Mouse (Mus musculus) lung, embryonic 16.5 days (tissue): ENCODE measurements around the gene Pabpc4. TPM values are rescaled to one million over a fixed set of nuclear protein-coding genes. Genes with fewer than 3 reads are reported as not detected.
"Not testable (repeated sequence)": the region's sequence is repeated elsewhere in the genome, so short reads cannot be mapped to it uniquely, and the experiment has no call there.

Experiments used
- ATAC-seq: fragments of 200-750 bp; cut with Nextera tagmentation; 2 replicates; pipeline ENCODE4 v1.8.0; 2017; ENCODE audit warnings: low read depth, mild to moderate bottlenecking, moderate library complexity
- H3K27ac ChIP-seq: fragments of 300-500 bp; sonication (generic); 2 replicates; pipeline ENCODE4 v1.5.1; 2014; ENCODE audit warnings: mild to moderate bottlenecking, control low read depth, low read length
- H3K27me3 ChIP-seq: fragments of 300-500 bp; sonication (generic); 2 replicates; pipeline ENCODE4 v1.6.1; 2014; ENCODE audit warnings: low read depth, low read length, mixed read lengths; ENCODE audit not compliant: control insufficient read depth, insufficient read depth
- H3K36me3 ChIP-seq: fragments of 300-500 bp; sonication (generic); 2 replicates; pipeline ENCODE4 v1.6.1; 2014; ENCODE audit warnings: low read length; ENCODE audit not compliant: control insufficient read depth, insufficient read depth
- H3K4me1 ChIP-seq: fragments of 300-500 bp; sonication (generic); replicated peaks from 2 replicates; pipeline ENCODE4 v1.6.1; 2014; ENCODE audit warnings: low read length, mixed read lengths; ENCODE audit not compliant: control insufficient read depth, insufficient read depth
- H3K4me2 ChIP-seq: fragments of 300-500 bp; sonication (generic); 2 replicates; pipeline ENCODE4 v1.6.1; 2014; ENCODE audit warnings: low read depth, low read length, control low read depth
- H3K4me3 ChIP-seq: fragments of 300-500 bp; sonication (generic); 2 replicates; pipeline ENCODE4 v1.5.1; 2014; ENCODE audit warnings: mild to moderate bottlenecking, low read length, control low read depth
- H3K9ac ChIP-seq: fragments of 300-500 bp; sonication (generic); 2 replicates; pipeline ENCODE4 v1.6.1; 2014; ENCODE audit warnings: low read length, control low read depth
- H3K9me3 ChIP-seq: fragments of 300-500 bp; sonication (generic); 2 replicates; pipeline ENCODE4 v1.6.1; 2016; ENCODE audit warnings: low read length; ENCODE audit not compliant: control insufficient read depth
- WGBS: fragments of 180-500 bp; shearing (Covaris S2); extraction: QIAGEN DNeasy Blood & Tissue Kit; methylation state at CpG from one replicate; pipeline ENCODE4 v1.1.7; 2014; 5-methylcytosine and 5-hydroxymethylcytosine counted together
- polyA plus RNA-seq: library from polyadenylated mRNA; unstranded; fragments of >200 nt; fragmentation: Nextera tagmentation; extraction: Ambion mirVana; gene quantifications from 2 replicates; pipeline ENCODE4 v1.2.1, GENCODE M21; 2015

Pabpc4 gene
- polyA plus RNA-seq, 1 experiment from 2014 or later, result 25.4 TPM

DNA sequence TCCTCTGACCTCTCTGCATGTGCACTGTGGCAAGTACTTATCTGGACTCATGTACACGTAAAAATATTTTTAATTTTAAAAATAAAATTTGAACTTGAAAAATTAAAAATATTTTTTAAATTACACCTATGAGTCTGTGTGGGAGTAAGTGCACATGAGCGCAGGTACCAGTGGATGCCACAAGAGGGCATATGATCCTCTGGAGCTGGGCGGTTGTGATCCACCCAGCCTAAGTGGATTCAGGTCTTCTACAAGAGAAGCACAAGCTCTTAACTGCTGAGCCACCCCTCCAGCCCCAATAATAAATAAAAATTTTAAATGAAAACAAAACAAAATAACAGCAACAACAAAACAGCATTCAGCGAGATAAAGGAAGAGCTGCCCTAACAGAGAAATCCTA is 71.0 kb downstream of the Pabpc4 start:
- no peak overlapping the region for H3K27ac ChIP-seq
- no peaks in the 10 kb centered on the region for H3K4me1 ChIP-seq
- H3K36me3 ChIP-seq, result no peaks in the 10 kb centered on the region
- H3K9me3 ChIP-seq, result no peaks in the 10 kb centered on the region
- WGBS, result 92% methylated on average over 4 of the region's 4 CpGs
- no peak for ATAC-seq
- no peaks in the 10 kb centered on the region for H3K27me3 ChIP-seq
- H3K4me2 ChIP-seq, result no peak overlapping the region
- H3K9ac ChIP-seq, result no peak overlapping the region
- H3K4me3 ChIP-seq, result no peak overlapping the region

DNA sequence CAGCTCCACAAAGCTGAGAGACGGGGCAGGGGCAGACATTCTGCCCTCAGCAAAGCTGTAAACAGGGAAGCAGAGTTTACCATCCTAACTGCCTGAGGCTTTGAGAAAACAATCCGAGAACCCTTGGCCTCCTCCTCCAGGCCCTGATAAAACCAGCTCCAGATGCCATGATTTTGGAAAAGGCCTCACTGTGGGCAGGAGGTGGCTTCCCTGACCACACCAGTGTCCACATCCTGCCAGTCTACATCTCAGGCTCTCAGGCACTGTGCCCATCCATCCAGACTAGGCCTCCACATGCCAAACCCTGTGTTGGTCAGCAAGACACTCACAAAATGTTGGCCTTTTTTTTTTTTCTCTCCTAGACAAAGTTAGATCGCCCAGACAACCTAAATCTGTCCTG is 72.0 kb downstream of the Pabpc4 start:
- WGBS, result 48% methylated on average over 3 of the region's 3 CpGs
- no peak overlapping the region for H3K4me2 ChIP-seq
- H3K9ac ChIP-seq, result no peak overlapping the region
- no peaks in the 10 kb centered on the region for H3K4me1 ChIP-seq
- no peak overlapping the region for H3K4me3 ChIP-seq
- ATAC-seq, result no peak
- no peaks in the 10 kb centered on the region for H3K27me3 ChIP-seq
- H3K9me3 ChIP-seq, result no peaks in the 10 kb centered on the region
- no peak overlapping the region for H3K27ac ChIP-seq
- no peaks in the 10 kb centered on the region for H3K36me3 ChIP-seq

DNA sequence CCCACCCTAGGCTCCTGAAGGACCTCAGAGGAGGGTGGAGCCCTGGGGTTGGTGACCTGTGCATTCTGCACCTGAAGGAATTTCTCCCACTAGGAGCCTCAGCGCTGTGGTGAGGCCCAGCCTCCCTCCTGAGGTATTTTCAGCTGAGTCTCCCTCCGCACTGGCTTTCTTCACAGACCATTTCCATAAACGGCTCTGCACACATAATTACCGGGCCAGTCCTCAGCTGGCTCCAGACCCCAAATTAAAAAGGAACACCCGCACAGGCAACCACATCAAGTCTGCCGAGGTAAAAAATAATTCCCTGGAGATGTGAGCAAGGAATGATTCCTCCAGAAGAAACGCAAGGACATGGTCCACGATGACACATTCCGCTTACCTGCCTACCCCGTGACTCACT is 73.1 kb downstream of the Pabpc4 start:
- H3K4me3 ChIP-seq, H3K27ac ChIP-seq, H3K36me3 ChIP-seq, H3K4me2 ChIP-seq, H3K27me3 ChIP-seq, H3K9me3 ChIP-seq, H3K9ac ChIP-seq, ATAC-seq, H3K4me1 ChIP-seq: not testable (repeated sequence)
- 72% methylated on average over 10 of the region's 10 CpGs for WGBS

DNA sequence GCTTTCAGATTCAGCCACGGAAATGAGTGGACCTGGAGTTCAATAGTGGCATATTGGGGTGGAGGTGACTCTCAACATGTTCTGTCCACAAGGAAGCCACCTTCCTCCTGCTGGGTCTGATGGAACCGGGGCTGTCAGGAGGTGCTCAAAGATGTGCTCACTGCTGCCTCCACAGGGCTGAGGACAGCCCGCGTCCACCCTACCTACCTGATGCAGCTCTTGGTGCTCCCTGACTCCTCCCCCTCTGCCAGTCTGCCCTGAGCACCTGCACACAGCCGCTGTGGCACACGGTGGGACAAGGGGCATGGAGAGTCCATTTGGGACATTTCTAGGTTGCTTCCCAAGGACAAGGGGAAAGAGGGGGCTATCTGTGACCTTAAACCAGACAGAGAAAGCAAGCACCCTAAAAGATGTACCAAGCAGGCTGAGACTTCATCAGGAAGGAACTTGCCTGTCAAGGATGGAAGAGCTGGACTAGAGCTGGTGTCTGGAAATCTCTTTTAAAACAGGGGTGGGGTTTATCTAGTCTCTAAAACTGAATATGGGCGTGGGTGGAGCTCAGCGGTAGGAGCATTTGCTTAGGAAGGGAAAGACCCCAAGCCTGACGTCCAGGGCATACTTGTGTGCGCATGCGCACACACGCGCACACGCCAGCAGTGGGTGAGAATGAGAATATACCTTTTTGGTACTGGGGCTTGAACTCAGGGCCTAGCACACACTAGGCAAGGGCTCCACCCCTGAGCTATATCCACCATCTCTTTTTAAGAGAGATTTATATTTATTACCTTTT is 73.8 kb downstream of the Pabpc4 start:
- H3K27ac ChIP-seq, result no peak overlapping the region
- H3K4me1 ChIP-seq, result no peaks in the 10 kb centered on the region
- no peaks in the 10 kb centered on the region for H3K9me3 ChIP-seq
- ATAC-seq, result no peak
- H3K36me3 ChIP-seq, result no peaks in the 10 kb centered on the region
- peaks cover 4% of the 10 kb centered on the region; the same call in 1 of the 2 replicates for H3K27me3 ChIP-seq
- no peak overlapping the region for H3K4me3 ChIP-seq
- H3K9ac ChIP-seq, result no peak overlapping the region
- 62% methylated on average over 14 of the region's 14 CpGs for WGBS
- no peak overlapping the region for H3K4me2 ChIP-seq

DNA sequence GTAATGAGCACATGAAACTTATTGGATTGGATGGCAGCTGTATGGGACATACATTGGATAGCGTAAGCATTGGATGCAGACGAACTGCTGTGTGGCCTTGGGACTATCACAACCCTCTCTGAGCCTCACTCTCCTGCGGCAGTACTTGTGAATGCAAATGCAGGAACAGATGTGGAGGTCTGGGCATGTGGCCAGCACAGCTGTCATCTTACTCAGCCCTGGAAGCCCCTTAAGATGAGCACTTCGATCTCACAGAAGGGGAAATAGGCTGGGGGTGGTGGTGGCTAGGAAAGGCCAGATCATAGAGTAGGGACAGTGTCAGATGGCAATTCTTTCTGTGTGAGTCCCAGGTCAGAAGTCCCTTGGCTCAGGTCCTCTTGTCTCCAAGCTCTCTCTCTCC is 75.5 kb downstream of the Pabpc4 start:
- ATAC-seq, result no peak
- WGBS, result 53% methylated on average over 4 of the region's 4 CpGs
- Histone ChIP-seq H3K27me3 (peaks cover 21% of the 10 kb centered on the region), H3K4me2 (no peak overlapping the region), H3K27ac (no peak overlapping the region), H3K4me3 (no peak overlapping the region), H3K9me3 (no peaks in the 10 kb centered on the region), H3K4me1 (peaks cover 5% of the 10 kb centered on the region), H3K36me3 (no peaks in the 10 kb centered on the region), H3K9ac (no peak overlapping the region)

DNA sequence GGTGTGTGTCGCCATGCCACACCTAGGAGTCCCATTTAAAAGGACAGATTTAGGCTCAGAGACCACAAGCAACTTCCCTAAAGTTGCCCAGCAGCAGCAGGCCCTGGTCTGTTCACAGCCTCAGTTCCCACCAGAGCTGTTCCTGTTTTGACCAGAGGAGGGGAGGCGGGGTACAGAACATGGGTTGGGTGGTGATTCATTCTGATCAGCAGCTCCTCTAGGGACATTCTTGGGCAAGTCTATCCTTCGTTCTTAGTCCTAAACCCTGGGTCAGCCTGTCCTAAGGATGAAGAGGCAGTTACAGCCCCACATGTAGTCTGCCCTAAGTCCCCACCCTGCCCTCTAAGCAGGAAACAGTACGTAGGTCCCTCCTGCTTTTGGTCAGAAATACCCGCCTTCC is 78.1 kb downstream of the Pabpc4 start:
- no peak overlapping the region for H3K9ac ChIP-seq
- H3K27me3 ChIP-seq, result peaks cover 23% of the 10 kb centered on the region
- H3K36me3 ChIP-seq, result no peaks in the 10 kb centered on the region
- 66% methylated on average over 5 of the region's 5 CpGs for WGBS
- no peak overlapping the region for H3K27ac ChIP-seq
- no peak overlapping the region for H3K4me2 ChIP-seq
- no peak overlapping the region for H3K4me3 ChIP-seq
- H3K4me1 ChIP-seq, result peaks cover 5% of the 10 kb centered on the region
- H3K9me3 ChIP-seq, result no peaks in the 10 kb centered on the region
- ATAC-seq, result no peak

DNA sequence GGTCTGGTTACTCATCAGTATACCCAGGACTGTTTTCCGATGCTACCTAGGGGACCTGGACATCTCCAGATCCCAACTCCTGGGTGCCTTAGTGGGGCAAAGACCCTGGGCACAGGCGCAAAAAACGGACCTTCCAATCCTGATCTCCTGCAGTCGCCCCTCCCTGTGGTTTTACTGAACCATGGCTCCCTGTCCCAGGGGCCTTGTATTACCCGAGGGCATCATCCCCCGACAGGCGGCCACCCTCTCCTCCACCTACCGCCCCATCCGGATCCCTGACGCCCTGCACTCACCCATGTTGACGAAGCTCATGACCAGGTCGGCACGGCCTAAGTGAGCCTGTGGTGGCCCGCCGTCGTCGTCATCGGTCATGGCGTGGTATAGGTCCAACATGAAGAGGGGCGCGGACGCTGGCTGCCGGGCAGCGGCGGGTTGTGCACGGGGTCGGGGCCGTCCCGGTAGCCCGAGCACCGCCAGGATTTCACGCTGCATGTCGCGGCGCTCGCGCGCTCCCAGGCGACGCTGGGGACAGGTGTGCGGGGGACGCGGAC is 80.0 kb downstream of the Pabpc4 start:
- Histone ChIP-seq H3K27me3 (peaks cover 23% of the 10 kb centered on the region), H3K4me2 (peak overlapping the region; percentile 91), H3K27ac (no peak overlapping the region), H3K4me1 (peaks cover 5% of the 10 kb centered on the region), H3K9ac (peak overlapping the region; percentile 51), H3K4me3 (peak overlapping the region; percentile 58), H3K9me3 (no peaks in the 10 kb centered on the region), H3K36me3 (no peaks in the 10 kb centered on the region)
- 2% methylated on average over 43 of the region's 43 CpGs for WGBS
- peak; percentile 9; the same call in 1 of the 2 replicates for ATAC-seq

DNA sequence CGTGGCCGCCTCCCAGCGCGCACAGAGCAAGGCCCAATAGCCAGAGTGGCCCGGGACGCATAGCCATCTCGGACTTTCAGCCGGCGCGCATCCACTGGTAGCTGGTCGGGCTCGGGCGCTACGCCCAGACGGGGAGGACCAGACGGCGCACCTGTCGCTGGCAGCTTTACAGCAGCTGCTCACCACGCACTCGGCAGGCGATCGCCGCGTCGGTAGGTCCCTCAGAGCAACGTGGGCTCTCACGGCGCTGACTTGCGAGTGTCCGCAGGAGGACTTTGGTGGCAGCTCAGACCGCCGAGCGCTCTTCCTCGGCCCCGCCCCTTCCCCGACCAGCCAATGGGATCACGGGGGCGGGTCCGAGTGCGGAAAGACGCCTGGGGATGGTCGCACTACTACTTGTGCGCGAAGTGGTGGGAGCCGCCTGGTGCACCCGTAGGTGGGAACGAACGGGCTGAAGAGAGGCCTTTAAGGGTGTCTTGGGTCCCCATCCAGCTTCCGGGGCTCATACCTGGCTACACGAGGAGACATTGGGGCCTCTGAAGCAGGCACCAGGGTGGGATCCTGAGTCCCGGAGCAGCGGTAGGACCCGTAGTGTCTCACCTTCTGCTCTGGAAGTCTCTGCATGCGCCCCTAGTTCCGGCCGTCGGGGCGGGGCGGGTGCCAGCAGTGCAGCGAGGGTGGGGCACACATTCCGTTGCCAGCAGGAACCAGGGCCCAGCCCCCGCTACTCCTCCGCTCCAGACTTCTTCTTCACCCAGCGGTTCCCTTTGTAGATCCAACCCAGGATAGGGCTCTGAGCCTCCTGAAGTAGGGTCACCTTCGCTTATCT is 80.7 kb downstream of the Pabpc4 start, which contains the start of gene Bmp8a:
Gene Bmp8a, minus strand, starts transcription at position 611 of the 829 bp plus-strand sequence.
- H3K27me3 ChIP-seq, result peaks cover 23% of the 10 kb centered on the region
- peak within 1 kb of the TSS; percentile 51 for H3K9ac ChIP-seq
- peak within 1 kb of the TSS; percentile 91 for H3K4me2 ChIP-seq
- 0 out of 2 replicates have a peak within 1 kb of the TSS, but pooled peaks have one; percentile 5 for H3K27ac ChIP-seq
- H3K4me1 ChIP-seq, result peaks cover 5% of the 10 kb centered on the region
- H3K9me3 ChIP-seq, result no peaks in the 10 kb centered on the region
- under 1% methylated on average over 64 of the region's 65 CpGs for WGBS
- H3K4me3 ChIP-seq, result peak within 1 kb of the TSS; percentile 58
- ATAC-seq, result peak; percentile 92
- no peaks in the 10 kb centered on the region for H3K36me3 ChIP-seq

DNA sequence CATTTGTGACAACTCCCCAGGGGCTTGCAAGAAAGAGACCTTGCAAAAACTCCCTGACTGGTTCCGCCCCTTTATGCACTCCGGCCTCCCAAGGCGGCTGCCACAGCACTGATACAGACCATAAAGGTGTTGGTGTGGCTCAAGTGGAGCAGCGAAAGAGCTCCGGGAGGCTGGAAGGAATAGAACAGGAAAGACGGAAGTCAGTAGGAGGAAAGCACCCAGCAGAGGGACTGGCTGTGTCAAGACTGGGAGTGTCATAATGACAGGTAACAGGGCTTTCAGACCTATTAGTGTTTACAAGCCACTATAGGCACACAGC is 81.3 kb downstream of the Pabpc4 start:
- H3K27me3 ChIP-seq, result peaks cover 23% of the 10 kb centered on the region
- ATAC-seq, result peak; percentile 27
- WGBS, result 4% methylated on average over 6 of the region's 6 CpGs

More for the DNA sequence above, 81.3 kb downstream of the Pabpc4 start:
- peak overlapping the region; percentile 58 for H3K4me3 ChIP-seq
- H3K4me2 ChIP-seq, result peak overlapping the region; percentile 91
- H3K9me3 ChIP-seq, result no peaks in the 10 kb centered on the region
- no peaks in the 10 kb centered on the region for H3K36me3 ChIP-seq
- H3K9ac ChIP-seq, result no peak overlapping the region
- H3K27ac ChIP-seq, result 0 out of 2 replicates have a peak overlapping the region, but pooled peaks have one; percentile 5
- H3K4me1 ChIP-seq, result peaks cover 5% of the 10 kb centered on the region
